Mouse (Mus musculus): ENCODE data around the gene Frmd5.
"Not testable (repeated sequence)": the region's sequence is repeated elsewhere in the genome, so short reads cannot be mapped to it uniquely, and the experiment has no call there.

The Frmd5 gene

GRCm38 (mm10) chr2:121806959-121807653 lies at the start of gene Frmd5:
Gene Frmd5, minus strand, starts transcription at chr2:121807087.
- peak; percentile 89 for DNase-seq (ENCODE audit: low spot score)

GRCm38 (mm10) chr2:121853974-121854373 lies 47.1 kb upstream of the Frmd5 start:
- DNase-seq (ENCODE audit: low spot score), result no peak

- no peak for DNase-seq (ENCODE audit: low spot score)
These were observed 45.2 kb upstream of the Frmd5 start for GRCm38 (mm10) chr2:121852045-121852444.

- no peak for DNase-seq (ENCODE audit: low spot score)
These were observed 39.2 kb upstream of the Frmd5 start for GRCm38 (mm10) chr2:121846050-121846449.

- no peak for DNase-seq (ENCODE audit: low spot score)
These were observed 35.4 kb upstream of the Frmd5 start for GRCm38 (mm10) chr2:121842249-121842648.

GRCm38 (mm10) chr2:121841453-121841852 lies 34.6 kb upstream of the Frmd5 start:
- DNase-seq (ENCODE audit: low spot score), result no peak

- no peak for DNase-seq (ENCODE audit: low spot score)
These were observed 28.0 kb upstream of the Frmd5 start for GRCm38 (mm10) chr2:121834926-121835325.

GRCm38 (mm10) chr2:121832484-121832894 lies 25.6 kb upstream of the Frmd5 start:
- DNase-seq (ENCODE audit: low spot score), result peak; percentile 23

- DNase-seq (ENCODE audit: low spot score), result no peak
These were observed 21.5 kb upstream of the Frmd5 start for GRCm38 (mm10) chr2:121828411-121828810.

GRCm38 (mm10) chr2:121826189-121826588 lies 19.3 kb upstream of the Frmd5 start:
- DNase-seq (ENCODE audit: low spot score), result no peak

- DNase-seq (ENCODE audit: low spot score), result no peak
These were observed 17.8 kb upstream of the Frmd5 start for GRCm38 (mm10) chr2:121824653-121825052.

GRCm38 (mm10) chr2:121821787-121822186 lies 14.9 kb upstream of the Frmd5 start:
- DNase-seq (ENCODE audit: low spot score), result no peak

- not testable (repeated sequence) for DNase-seq (ENCODE audit: low spot score)
These were observed 4.0 kb upstream of the Frmd5 start for GRCm38 (mm10) chr2:121810876-121811275.

GRCm38 (mm10) chr2:121809126-121809525 lies 2.2 kb upstream of the Frmd5 start:
- no peak for DNase-seq (ENCODE audit: low spot score)

- peak; percentile 41 for DNase-seq (ENCODE audit: low spot score)
These were observed 530 bp downstream of the Frmd5 start for GRCm38 (mm10) chr2:121806171-121806943.

GRCm38 (mm10) chr2:121799051-121799450 lies 7.8 kb downstream of the Frmd5 start:
- no peak for DNase-seq (ENCODE audit: low spot score)

GRCm38 (mm10) chr2:121795995-121796394 lies 10.9 kb downstream of the Frmd5 start:
- no peak for DNase-seq (ENCODE audit: low spot score)

GRCm38 (mm10) chr2:121789777-121790176 lies 17.1 kb downstream of the Frmd5 start:
- no peak for DNase-seq (ENCODE audit: low spot score)

- no peak for DNase-seq (ENCODE audit: low spot score)
These were observed 18.5 kb downstream of the Frmd5 start for GRCm38 (mm10) chr2:121788415-121788814.

GRCm38 (mm10) chr2:121787767-121788166 lies 19.1 kb downstream of the Frmd5 start:
- DNase-seq (ENCODE audit: low spot score), result peak; percentile 29

GRCm38 (mm10) chr2:121787271-121787670 lies 19.6 kb downstream of the Frmd5 start:
- no peak for DNase-seq (ENCODE audit: low spot score)

GRCm38 (mm10) chr2:121776219-121776618 lies 30.7 kb downstream of the Frmd5 start:
- no peak for DNase-seq (ENCODE audit: low spot score)

- no peak for DNase-seq (ENCODE audit: low spot score)
These were observed 42.0 kb downstream of the Frmd5 start for GRCm38 (mm10) chr2:121764851-121765250.

Measured in ovary, postnatal 36 days (tissue).